Mouse (Mus musculus) embryonic facial prominence, embryonic 11.5 days (tissue): Measurements from ENCODE around the gene Igf1. TPM values are rescaled to one million over a fixed set of nuclear protein-coding genes. Genes with fewer than 3 reads are reported as not detected.

Experiments
- ATAC-seq: fragments of 200-750 bp; cut with Nextera tagmentation; replicated peaks from 2 replicates; pipeline ENCODE4 v1.8.0; 2017; ENCODE audit warnings: low read depth; ENCODE audit not compliant: insufficient number of reproducible peaks, low FRiP score, low TSS enrichment
- DNase-seq: peaks from one replicate; pipeline ENCODE4 v3.0.0-alpha.2; 2015; ENCODE audit warnings: low spot score
- H3K27ac ChIP-seq: fragments of 300-500 bp; sonication (generic); replicated peaks from 2 replicates; pipeline ENCODE4 v1.5.1; 2014; ENCODE audit warnings: mild to moderate bottlenecking, low read depth, low read length, control low read depth
- H3K27me3 ChIP-seq: fragments of 300-500 bp; sonication (generic); 2 replicates; pipeline ENCODE4 v1.6.1; 2014; ENCODE audit warnings: mild to moderate bottlenecking, low read length, moderate library complexity, mixed read lengths; ENCODE audit not compliant: control insufficient read depth, insufficient read depth
- H3K36me3 ChIP-seq: fragments of 300-500 bp; sonication (generic); replicated peaks from 2 replicates; pipeline ENCODE4 v1.6.1; 2014; ENCODE audit warnings: low read depth, mild to moderate bottlenecking, low read length, moderate library complexity, mixed read lengths; ENCODE audit not compliant: control insufficient read depth, insufficient read depth
- H3K4me1 ChIP-seq: fragments of 300-500 bp; sonication (generic); 2 replicates; pipeline ENCODE4 v1.6.1; 2014; ENCODE audit warnings: low read length, mixed read lengths; ENCODE audit not compliant: control insufficient read depth, insufficient read depth
- H3K4me2 ChIP-seq: fragments of 300-500 bp; sonication (generic); 2 replicates; pipeline ENCODE4 v1.6.1; 2014; ENCODE audit warnings: low read depth, mild to moderate bottlenecking, control low read depth, low read length, moderate library complexity
- H3K4me3 ChIP-seq: fragments of 300-500 bp; sonication (generic); 2 replicates; pipeline ENCODE4 v1.5.1; 2014; ENCODE audit warnings: low read depth, low read length, control low read depth
- H3K9ac ChIP-seq: fragments of 300-500 bp; sonication (generic); replicated peaks from 2 replicates; pipeline ENCODE4 v1.6.1; 2014; ENCODE audit warnings: mild to moderate bottlenecking, control low read depth, low read length
- H3K9me3 ChIP-seq: fragments of 300-500 bp; sonication (generic); replicated peaks from 2 replicates; pipeline ENCODE4 v1.6.1; 2016; ENCODE audit warnings: mild to moderate bottlenecking, low read length, inconsistent platforms, mixed read lengths; ENCODE audit not compliant: control insufficient read depth
- WGBS: fragments of 180-500 bp; shearing (Covaris S2); extraction: QIAGEN DNeasy Blood & Tissue Kit; methylation state at CpG from one replicate; pipeline ENCODE4 v1.1.7; 2014; 5-methylcytosine and 5-hydroxymethylcytosine counted together
- polyA plus RNA-seq: library from polyadenylated mRNA; unstranded; fragments of >200 nt; fragmentation: Nextera tagmentation; extraction: Ambion mirVana; gene quantifications from 2 replicates; pipeline ENCODE4 v1.2.1, GENCODE M21; 2014

Igf1 gene
- polyA plus RNA-seq, 1 experiment from 2014 or later: 67.8 TPM

- no peaks in the 10 kb centered on the region for H3K27me3 ChIP-seq
- ATAC-seq (no peak), DNase-seq (no peak)
- H3K4me3 ChIP-seq: no peak overlapping the region
- no peak overlapping the region for H3K27ac ChIP-seq
- no peaks in the 10 kb centered on the region for H3K36me3 ChIP-seq
- H3K4me1 ChIP-seq: no peaks in the 10 kb centered on the region
- H3K9me3 ChIP-seq: no peaks in the 10 kb centered on the region
- H3K4me2 ChIP-seq: no peak overlapping the region
- no peak overlapping the region for H3K9ac ChIP-seq
- 77% methylated on average over 1 of the region's 1 CpGs for WGBS
Observed at GRCm38 (mm10) chr10:87893272-87893671, 35.2 kb downstream of the Igf1 start.

GRCm38 (mm10) chr10:87894461-87895120 is 36.5 kb downstream of the Igf1 start:
- Histone ChIP-seq H3K9me3 (no peaks in the 10 kb centered on the region), H3K27me3 (no peaks in the 10 kb centered on the region), H3K4me3 (no peak overlapping the region), H3K27ac (no peak overlapping the region), H3K4me2 (no peak overlapping the region), H3K4me1 (no peaks in the 10 kb centered on the region), H3K9ac (no peak overlapping the region), H3K36me3 (no peaks in the 10 kb centered on the region)
- ATAC-seq (no peak), DNase-seq (no peak)
- WGBS: 85% methylated on average over 4 of the region's 4 CpGs

- Histone ChIP-seq H3K27me3 (no peaks in the 10 kb centered on the region), H3K9me3 (no peaks in the 10 kb centered on the region), H3K4me1 (no peaks in the 10 kb centered on the region), H3K4me3 (no peak overlapping the region), H3K4me2 (no peak overlapping the region), H3K9ac (no peak overlapping the region), H3K27ac (no peak overlapping the region), H3K36me3 (no peaks in the 10 kb centered on the region)
- WGBS: 68% methylated on average over 2 of the region's 2 CpGs
- no peak for DNase-seq
- no peak for ATAC-seq
Observed at GRCm38 (mm10) chr10:87895351-87895750, 37.3 kb downstream of the Igf1 start.

GRCm38 (mm10) chr10:87897331-87897730 is 39.3 kb downstream of the Igf1 start:
- WGBS: 93% methylated on average over 4 of the region's 4 CpGs
- Histone ChIP-seq H3K27ac (no peak overlapping the region), H3K9me3 (no peaks in the 10 kb centered on the region), H3K4me2 (no peak overlapping the region), H3K9ac (no peak overlapping the region), H3K4me3 (no peak overlapping the region), H3K27me3 (no peaks in the 10 kb centered on the region), H3K36me3 (no peaks in the 10 kb centered on the region), H3K4me1 (no peaks in the 10 kb centered on the region)
- ATAC-seq: no peak
- no peak for DNase-seq

- Histone ChIP-seq H3K27me3 (no peaks in the 10 kb centered on the region), H3K4me3 (no peak overlapping the region), H3K36me3 (no peaks in the 10 kb centered on the region), H3K27ac (no peak overlapping the region), H3K9ac (no peak overlapping the region), H3K4me1 (no peaks in the 10 kb centered on the region), H3K9me3 (no peaks in the 10 kb centered on the region), H3K4me2 (no peak overlapping the region)
- ATAC-seq (peak; percentile 18; the same call in 1 of the 2 replicates), DNase-seq (peak; percentile 71)
- WGBS: 38% methylated on average over 3 of the region's 3 CpGs
Observed at GRCm38 (mm10) chr10:87898826-87899225, 40.8 kb downstream of the Igf1 start.

- Histone ChIP-seq H3K27ac (no peak overlapping the region), H3K9ac (no peak overlapping the region), H3K4me2 (no peak overlapping the region), H3K9me3 (no peaks in the 10 kb centered on the region), H3K27me3 (no peaks in the 10 kb centered on the region), H3K36me3 (no peaks in the 10 kb centered on the region), H3K4me3 (no peak overlapping the region), H3K4me1 (no peaks in the 10 kb centered on the region)
- DNase-seq: no peak
- no peak for ATAC-seq
- 60% methylated on average over 7 of the region's 7 CpGs for WGBS
Observed at GRCm38 (mm10) chr10:87901916-87902315, 43.9 kb downstream of the Igf1 start.

GRCm38 (mm10) chr10:87904324-87904723 is 46.3 kb downstream of the Igf1 start:
- H3K4me1 ChIP-seq: no peaks in the 10 kb centered on the region
- H3K4me3 ChIP-seq: no peak overlapping the region
- H3K9ac ChIP-seq: no peak overlapping the region
- ATAC-seq (no peak), DNase-seq (no peak)
- no peak overlapping the region for H3K27ac ChIP-seq
- H3K27me3 ChIP-seq: no peaks in the 10 kb centered on the region
- H3K36me3 ChIP-seq: no peaks in the 10 kb centered on the region
- H3K9me3 ChIP-seq: no peaks in the 10 kb centered on the region
- no peak overlapping the region for H3K4me2 ChIP-seq
- WGBS: 70% methylated on average over 5 of the region's 5 CpGs

- Histone ChIP-seq H3K4me1 (no peaks in the 10 kb centered on the region), H3K9me3 (no peaks in the 10 kb centered on the region), H3K27ac (no peak overlapping the region), H3K27me3 (no peaks in the 10 kb centered on the region), H3K9ac (no peak overlapping the region), H3K4me3 (no peak overlapping the region), H3K4me2 (no peak overlapping the region), H3K36me3 (no peaks in the 10 kb centered on the region)
- 77% methylated on average over 3 of the region's 3 CpGs for WGBS
- DNase-seq: no peak
- ATAC-seq: no peak
Observed at GRCm38 (mm10) chr10:87905087-87905486, 47.0 kb downstream of the Igf1 start.
